ENCODE assay signal across 22 mouse cellular contexts in the genomic region with DNA sequence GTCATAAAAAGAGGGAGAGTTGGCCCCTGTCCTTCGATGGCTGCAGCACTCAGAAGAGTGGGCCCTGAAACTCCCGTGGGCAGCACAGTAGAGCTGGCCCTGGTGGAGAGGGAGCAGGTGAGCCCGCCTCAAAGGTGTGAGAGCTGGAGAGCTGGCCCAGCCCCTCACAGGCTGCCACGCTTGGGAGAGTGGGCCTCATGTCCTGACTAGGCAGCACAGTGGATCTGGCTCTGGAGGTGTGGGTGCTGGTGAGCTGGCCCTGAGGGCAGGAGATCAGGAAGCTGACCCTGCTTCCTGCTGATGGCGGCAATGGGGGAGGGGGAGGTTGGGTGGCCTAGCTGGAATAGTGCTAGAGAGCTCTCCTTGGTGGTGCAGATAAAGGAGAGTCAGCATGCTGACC.
A peak's percentile ranks its signal among the peaks of the same experiment; 100 is the strongest.
DNase-seq lines count a peak whose midpoint lies in the region; ATAC-seq lines count a peak whose summit lies in the region.
"Had no signal": no experiment of that assay in that cellular context is flagged by ENCODE, and none has a peak within 500 bp of the region (broad histone marks: within the 10 kb centered on the region; RNA-seq: fewer than 3 reads in every experiment).

No protein-coding gene starts in this region.

- H3K9ac ChIP-seq in intestine, embryonic 14.5 days (ENCODE audit: low read length), result no peak overlapping the region
- H3K9ac ChIP-seq in intestine, embryonic 16.5 days (ENCODE audit: low read depth, low read length), result no peak overlapping the region
- no peak overlapping the region for H3K9ac ChIP-seq in embryonic facial prominence, embryonic 13.5 days
- H3K9ac ChIP-seq: forebrain, embryonic 15.5 days; hindbrain, embryonic 12.5 days had no signal

- WGBS in intestine, embryonic 14.5 days, result 69% methylated on average over 5 of the region's 5 CpGs
- 74% methylated on average over 5 of the region's 5 CpGs for WGBS in intestine, embryonic 16.5 days
- 59% methylated on average over 5 of the region's 5 CpGs for WGBS in embryonic facial prominence, embryonic 10.5 days
- 63% methylated on average over 5 of the region's 5 CpGs for WGBS in embryonic facial prominence, embryonic 13.5 days

- H3K27ac ChIP-seq in intestine, embryonic 14.5 days (ENCODE audit: low read depth), result no peak overlapping the region
- no peak overlapping the region for H3K27ac ChIP-seq in intestine, embryonic 16.5 days (ENCODE audit: low read length)
- H3K27ac ChIP-seq in embryonic facial prominence, embryonic 10.5 days (replicated peaks), result peak overlapping the region; percentile 44
- H3K27ac ChIP-seq in embryonic facial prominence, embryonic 13.5 days, result no peak overlapping the region
- H3K27ac ChIP-seq: forebrain, embryonic 15.5 days; heart, embryonic 10.5 days; hindbrain, embryonic 12.5 days had no signal

- H3K9me3 ChIP-seq in intestine, embryonic 14.5 days (ENCODE audit: control insufficient read depth, low read length), result no peaks in the 10 kb centered on the region
- H3K9me3 ChIP-seq in intestine, embryonic 16.5 days (ENCODE audit: control insufficient read depth, low read length), result no peaks in the 10 kb centered on the region
- peaks cover 5% of the 10 kb centered on the region; the same call in 1 of the 2 replicates for H3K9me3 ChIP-seq in megakaryocyte, embryonic 14.5 days
- H3K9me3 ChIP-seq in embryonic facial prominence, embryonic 10.5 days, result no peaks in the 10 kb centered on the region
- no peaks in the 10 kb centered on the region for H3K9me3 ChIP-seq in embryonic facial prominence, embryonic 13.5 days
- H3K9me3 ChIP-seq: forebrain, embryonic 15.5 days; heart, embryonic 10.5 days; hindbrain, embryonic 12.5 days had no signal

- DNase-seq in intestine, embryonic 14.5 days (ENCODE audit: low spot score), result peak; percentile 32
- DNase-seq in embryonic facial prominence, embryonic 10.5 days (ENCODE audit: low spot score), result no peak
- no peak for DNase-seq in spleen, postnatal 4 days (ENCODE audit: low spot score in 2 of 2)
- no peak for DNase-seq in lung, adult 18-20 months
- DNase-seq: adrenal gland, postnatal 14 days; cerebellum, adult 11-12 months; cerebellum, adult 9-10 months; cerebellum, postnatal 36 days; gastrocnemius, postnatal 14 days; heart, postnatal 10 days; heart, postnatal 4 days had no signal

- H3K36me3 ChIP-seq in intestine, embryonic 14.5 days (ENCODE audit: control insufficient read depth, insufficient read depth, low read length), result no peaks in the 10 kb centered on the region
- H3K36me3 ChIP-seq in intestine, embryonic 16.5 days (ENCODE audit: control insufficient read depth, insufficient read depth, low read length), result no peaks in the 10 kb centered on the region
- no peaks in the 10 kb centered on the region for H3K36me3 ChIP-seq in megakaryocyte, embryonic 14.5 days (replicated peaks; ENCODE audit: low read length)
- no peaks in the 10 kb centered on the region for H3K36me3 ChIP-seq in embryonic facial prominence, embryonic 10.5 days (replicated peaks)
- H3K36me3 ChIP-seq in embryonic facial prominence, embryonic 13.5 days, result no peaks in the 10 kb centered on the region
- H3K36me3 ChIP-seq: forebrain, embryonic 15.5 days; heart, embryonic 10.5 days; hindbrain, embryonic 12.5 days had no signal

- H3K27me3 ChIP-seq in intestine, embryonic 14.5 days (replicated peaks; ENCODE audit: control insufficient read depth, insufficient read depth, low read length), result no peaks in the 10 kb centered on the region
- H3K27me3 ChIP-seq in intestine, embryonic 16.5 days (replicated peaks; ENCODE audit: control insufficient read depth, insufficient read depth, low read length), result no peaks in the 10 kb centered on the region
- H3K27me3 ChIP-seq in megakaryocyte, embryonic 14.5 days (replicated peaks), result no peaks in the 10 kb centered on the region
- H3K27me3 ChIP-seq in embryonic facial prominence, embryonic 10.5 days (replicated peaks; ENCODE audit: low read depth, poor library complexity, severe bottlenecking), result no peaks in the 10 kb centered on the region
- no peaks in the 10 kb centered on the region for H3K27me3 ChIP-seq in embryonic facial prominence, embryonic 13.5 days
- H3K27me3 ChIP-seq: CH12.LX; forebrain, embryonic 15.5 days; hindbrain, embryonic 12.5 days; Patski had no signal

- no peak overlapping the region for H3K4me3 ChIP-seq in intestine, embryonic 14.5 days (ENCODE audit: low read depth, low read length)
- no peak overlapping the region for H3K4me3 ChIP-seq in intestine, embryonic 16.5 days (ENCODE audit: low read length)
- H3K4me3 ChIP-seq in megakaryocyte, embryonic 14.5 days (replicated peaks), result peak overlapping the region; percentile 11
- H3K4me3 ChIP-seq in embryonic facial prominence, embryonic 10.5 days, result no peak overlapping the region
- H3K4me3 ChIP-seq in embryonic facial prominence, embryonic 13.5 days, result no peak overlapping the region
- H3K4me3 ChIP-seq: forebrain, embryonic 15.5 days; heart, embryonic 10.5 days; hindbrain, embryonic 12.5 days had no signal

- no peaks in the 10 kb centered on the region for H3K4me1 ChIP-seq in intestine, embryonic 14.5 days (replicated peaks; ENCODE audit: control insufficient read depth, insufficient read depth, low read length)
- no peaks in the 10 kb centered on the region for H3K4me1 ChIP-seq in intestine, embryonic 16.5 days (ENCODE audit: control insufficient read depth, insufficient read depth, low read length)
- peaks cover 4% of the 10 kb centered on the region; the same call in 1 of the 2 replicates for H3K4me1 ChIP-seq in megakaryocyte, embryonic 14.5 days
- peaks cover 7% of the 10 kb centered on the region for H3K4me1 ChIP-seq in embryonic facial prominence, embryonic 10.5 days
- no peaks in the 10 kb centered on the region for H3K4me1 ChIP-seq in embryonic facial prominence, embryonic 13.5 days
- H3K4me1 ChIP-seq: forebrain, embryonic 15.5 days; hindbrain, embryonic 12.5 days had no signal

- no peak overlapping the region for H3K4me2 ChIP-seq in intestine, embryonic 14.5 days (ENCODE audit: low read length)
- H3K4me2 ChIP-seq in intestine, embryonic 16.5 days (ENCODE audit: low read depth, low read length), result no peak overlapping the region
- H3K4me2 ChIP-seq in embryonic facial prominence, embryonic 13.5 days, result no peak overlapping the region
- H3K4me2 ChIP-seq: forebrain, embryonic 15.5 days; hindbrain, embryonic 12.5 days had no signal

- ATAC-seq in intestine, embryonic 14.5 days (replicated peaks; ENCODE audit: low FRiP score, low TSS enrichment, low read depth), result no peak
- ATAC-seq in intestine, embryonic 16.5 days, result no peak
- no peak for ATAC-seq in megakaryocyte, adult 5-6 weeks (ENCODE audit: poor library complexity, severe bottlenecking)
- ATAC-seq in embryonic facial prominence, embryonic 13.5 days (ENCODE audit: insufficient number of reproducible peaks, insufficient read depth, low FRiP score, low TSS enrichment, low read depth), result 0 out of 2 replicates have a peak, but pooled peaks have one; percentile 15
- ATAC-seq: activated CD4-positive, CD25-positive, alpha-beta regulatory T cell, adult 4 months; forebrain, embryonic 15.5 days; hindbrain, embryonic 16.5 days; Patski had no signal
